Mouse (Mus musculus) liver, postnatal 0 days (tissue): ENCODE data around the gene Gzma. TPM values are rescaled to one million over a fixed set of nuclear protein-coding genes. Genes with fewer than 3 reads are reported as not detected.

ENCODE experiments used
- ATAC-seq: fragments of 200-750 bp; cut with Nextera tagmentation; 2 replicates; pipeline ENCODE4 v1.8.0; 2017; ENCODE audit warnings: mild to moderate bottlenecking, moderate library complexity
- DNase-seq: peaks from one replicate; pipeline ENCODE4 v3.0.0-alpha.2; 2016
- H3K27ac ChIP-seq: fragments of 300-500 bp; sonication (generic); 2 replicates; pipeline ENCODE4 v1.5.1; 2014; ENCODE audit warnings: antibody characterized with exemption, moderate library complexity, mild to moderate bottlenecking, low read depth
- H3K27me3 ChIP-seq: fragments of 300-500 bp; sonication (generic); 2 replicates; pipeline ENCODE4 v1.6.1; 2014; ENCODE audit warnings: low read length, control low read depth, mixed read lengths; ENCODE audit not compliant: insufficient read depth
- H3K36me3 ChIP-seq: fragments of 300-500 bp; sonication (generic); replicated peaks from 2 replicates; pipeline ENCODE4 v1.6.1; 2014; ENCODE audit warnings: mild to moderate bottlenecking, control low read depth, low read length, moderate library complexity, mixed read lengths; ENCODE audit not compliant: insufficient read depth
- H3K4me1 ChIP-seq: fragments of 300-500 bp; sonication (generic); 2 replicates; pipeline ENCODE4 v1.6.1; 2014; ENCODE audit warnings: antibody characterized with exemption, mild to moderate bottlenecking, control low read depth; ENCODE audit not compliant: insufficient read depth
- H3K4me2 ChIP-seq: fragments of 300-500 bp; sonication (generic); 2 replicates; pipeline ENCODE4 v1.6.1; 2014; ENCODE audit warnings: low read depth, mild to moderate bottlenecking, low read length, moderate library complexity, mixed read lengths
- H3K4me3 ChIP-seq: fragments of 300-500 bp; sonication (generic); 2 replicates; pipeline ENCODE4 v1.5.1; 2014; ENCODE audit warnings: low read depth, low read length
- H3K9ac ChIP-seq: fragments of 300-500 bp; sonication (generic); replicated peaks from 2 replicates; pipeline ENCODE4 v1.6.1; 2014; ENCODE audit warnings: mild to moderate bottlenecking, moderate library complexity
- H3K9me3 ChIP-seq: fragments of 300-500 bp; sonication (generic); 2 replicates; pipeline ENCODE4 v1.6.1; 2016; ENCODE audit warnings: mild to moderate bottlenecking, control low read depth, low read length, mixed read lengths
- CTCF ChIP-seq: sonication (generic); IDR thresholded peaks from 2 replicates; pipeline ENCODE4 v1.5.1; 2016; ENCODE audit warnings: antibody characterized with exemption, low read depth
- EP300 ChIP-seq: IDR thresholded peaks from 2 replicates; pipeline ENCODE4 v1.6.1; 2016; ENCODE audit warnings: antibody characterized with exemption, low read depth, mild to moderate bottlenecking
- WGBS: fragments of 180-500 bp; shearing (Covaris S2); extraction: QIAGEN DNeasy Blood & Tissue Kit; methylation state at CpG from one replicate; pipeline ENCODE4 v1.1.7; 2014; ENCODE audit not compliant: insufficient replicate concordance; 5-methylcytosine and 5-hydroxymethylcytosine counted together
- polyA plus RNA-seq: library from polyadenylated mRNA; unstranded; fragments of >200 nt; fragmentation: Nextera tagmentation; extraction: Ambion mirVana; gene quantifications from 2 replicates; pipeline ENCODE4 v1.2.1, GENCODE M21; 2015

Gzma gene
- polyA plus RNA-seq, 1 experiment from 2014 or later, result 37.9 TPM

DNA sequence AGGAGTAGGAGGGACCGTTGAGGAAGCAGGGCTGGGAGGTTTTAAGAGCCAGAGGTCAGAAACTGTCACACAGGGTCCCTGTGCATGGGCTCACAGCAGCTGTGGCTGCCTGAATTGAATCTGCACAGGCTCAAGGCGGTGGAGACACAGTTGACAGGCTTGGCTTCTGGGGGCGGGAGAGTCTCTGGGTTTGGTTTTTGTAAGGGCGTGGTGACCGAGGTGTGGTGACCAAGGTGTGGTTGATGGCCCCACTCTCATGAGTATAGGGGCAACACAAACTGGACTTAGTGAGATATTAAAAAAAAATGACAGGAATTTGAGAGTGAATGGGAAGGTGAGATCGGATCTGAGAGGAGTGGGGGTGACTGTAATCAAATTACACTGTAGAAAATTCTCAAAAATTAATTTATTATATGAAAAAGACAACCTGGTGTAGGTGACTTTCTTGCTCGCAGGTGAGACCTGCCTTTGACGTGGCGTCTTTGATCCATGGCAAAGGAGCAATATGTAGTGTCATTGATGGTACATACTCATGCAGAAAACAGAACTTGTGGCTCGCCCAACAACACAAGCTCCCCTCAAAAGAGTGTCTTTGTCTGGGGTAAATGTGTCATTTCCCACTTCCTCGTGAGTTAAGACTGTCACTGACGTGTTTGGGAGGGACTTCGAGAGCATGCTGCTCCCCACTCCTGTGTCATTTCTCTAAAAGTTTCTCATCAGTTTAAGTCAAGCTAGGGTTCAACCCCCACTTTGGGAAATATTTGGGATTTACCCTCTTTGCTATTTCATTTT is 13.4 kb downstream of the Gzma start:
- 67% methylated on average over 13 of the region's 13 CpGs for WGBS
- H3K9me3 ChIP-seq, result no peaks in the 10 kb centered on the region
- ATAC-seq (no peak), DNase-seq (no peak)
- no peaks in the 10 kb centered on the region for H3K27me3 ChIP-seq
- H3K4me2 ChIP-seq, result no peak overlapping the region
- no peaks in the 10 kb centered on the region for H3K4me1 ChIP-seq
- no peak for TF ChIP-seq EP300
- no peak overlapping the region for H3K27ac ChIP-seq
- H3K9ac ChIP-seq, result no peak overlapping the region
- no peaks in the 10 kb centered on the region for H3K36me3 ChIP-seq
- H3K4me3 ChIP-seq, result no peak overlapping the region

DNA sequence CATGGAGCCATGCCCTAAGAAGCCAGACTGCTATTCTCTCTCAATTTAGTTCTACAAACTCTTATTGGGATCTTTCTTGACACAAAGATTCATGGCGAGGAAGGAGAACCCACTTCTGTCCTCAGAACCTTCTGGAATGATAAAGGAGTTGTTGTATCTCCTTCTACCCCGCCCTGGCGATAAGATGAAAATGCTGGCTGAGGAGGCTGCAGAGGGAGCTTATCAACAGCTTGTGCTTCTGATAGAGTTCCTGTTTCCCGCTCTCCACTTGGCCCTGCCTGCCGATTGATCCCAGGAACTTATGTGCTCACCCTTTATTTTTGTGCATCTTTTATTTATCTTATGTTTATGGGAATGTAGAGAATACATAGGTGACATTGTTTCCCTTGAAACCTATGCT is 16.0 kb downstream of the Gzma start:
- ATAC-seq, result no peak
- H3K27ac ChIP-seq, result no peak overlapping the region

DNA sequence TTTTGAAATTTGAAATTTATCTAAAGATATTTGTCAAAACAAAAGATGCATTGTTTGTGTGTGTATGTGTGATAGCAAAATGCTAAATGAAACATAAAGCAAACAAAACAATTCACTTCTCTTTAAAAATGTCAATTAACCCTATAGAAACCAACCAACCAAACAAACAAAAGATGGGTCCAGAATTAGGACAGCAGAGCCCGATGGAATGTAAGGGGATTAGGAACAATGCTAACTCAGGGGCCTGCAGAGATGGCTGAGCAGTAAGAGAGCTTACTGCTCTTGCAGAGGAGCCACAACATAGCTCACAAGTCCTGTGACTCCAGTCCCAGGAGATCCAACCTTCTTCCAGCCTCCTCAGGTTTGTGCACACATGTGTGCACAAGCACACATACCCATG is 18.7 kb downstream of the Gzma start:
- Histone ChIP-seq H3K36me3 (no peaks in the 10 kb centered on the region), H3K27me3 (no peaks in the 10 kb centered on the region), H3K4me2 (no peak overlapping the region), H3K9ac (no peak overlapping the region), H3K4me1 (no peaks in the 10 kb centered on the region), H3K27ac (no peak overlapping the region), H3K9me3 (no peaks in the 10 kb centered on the region), H3K4me3 (no peak overlapping the region)
- ATAC-seq (no peak), DNase-seq (no peak)
- TF ChIP-seq CTCF (no peak), EP300 (no peak)
- WGBS, result 63% methylated on average over 1 of the region's 1 CpGs

More for the DNA sequence above, 16.0 kb downstream of the Gzma start:
- TF ChIP-seq EP300, result no peak
- TF ChIP-seq CTCF, result no peak
- Histone ChIP-seq H3K4me1 (no peaks in the 10 kb centered on the region), H3K36me3 (no peaks in the 10 kb centered on the region), H3K9me3 (no peaks in the 10 kb centered on the region), H3K4me2 (no peak overlapping the region), H3K27me3 (no peaks in the 10 kb centered on the region), H3K4me3 (no peak overlapping the region), H3K9ac (no peak overlapping the region)
- 39% methylated on average over 5 of the region's 5 CpGs for WGBS
- no peak for DNase-seq

DNA sequence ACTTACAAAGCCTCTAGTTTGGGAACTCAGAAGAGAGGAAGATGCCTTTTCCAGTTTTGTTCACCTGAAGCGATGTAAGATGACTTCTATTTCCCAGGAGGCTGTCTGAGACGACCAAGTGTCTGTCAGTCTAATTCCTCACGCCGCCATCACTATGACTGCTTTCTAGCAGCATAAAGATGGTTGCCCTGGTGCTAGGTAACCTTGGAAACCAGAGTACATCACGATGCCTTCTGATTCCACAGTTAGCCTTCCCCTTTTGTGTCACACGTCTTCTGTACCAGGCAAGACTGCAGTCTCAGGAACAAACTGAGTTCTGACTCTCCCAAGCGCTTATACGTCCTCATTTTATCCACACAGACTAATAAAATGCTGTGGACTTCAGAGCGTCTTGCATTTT is 21.8 kb downstream of the Gzma start:
- Histone ChIP-seq H3K4me2 (no peak overlapping the region), H3K27ac (no peak overlapping the region), H3K9me3 (no peaks in the 10 kb centered on the region), H3K36me3 (no peaks in the 10 kb centered on the region), H3K4me3 (no peak overlapping the region), H3K4me1 (no peaks in the 10 kb centered on the region), H3K27me3 (no peaks in the 10 kb centered on the region), H3K9ac (no peak overlapping the region)
- DNase-seq (no peak), ATAC-seq (no peak)
- WGBS, result 74% methylated on average over 9 of the region's 9 CpGs
- TF ChIP-seq EP300, result no peak

DNA sequence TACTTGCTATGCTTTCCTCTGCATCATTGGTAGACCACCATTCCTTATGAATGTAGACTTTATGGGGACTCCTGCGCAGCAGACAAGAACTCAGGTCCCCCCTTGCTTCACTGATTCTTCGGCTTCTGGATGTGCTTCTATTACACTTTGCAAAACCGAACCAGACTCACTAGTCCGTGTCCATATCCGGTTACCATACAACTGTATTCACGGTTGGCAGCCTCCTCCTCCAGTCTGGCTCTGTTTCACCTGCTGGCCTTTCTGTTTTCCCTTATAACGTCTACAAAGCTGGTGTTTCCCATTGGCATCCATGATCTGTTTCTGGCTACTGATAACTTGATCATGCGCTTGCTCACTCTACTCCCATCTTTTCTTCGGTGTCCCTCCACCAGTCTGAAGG is 36.2 kb downstream of the Gzma start:
- TF ChIP-seq EP300 (no peak), CTCF (no peak)
- WGBS, result 85% methylated on average over 9 of the region's 9 CpGs
- H3K4me2 ChIP-seq, result no peak overlapping the region
- H3K27me3 ChIP-seq, result no peaks in the 10 kb centered on the region
- no peak for ATAC-seq
- no peaks in the 10 kb centered on the region for H3K36me3 ChIP-seq
- H3K9ac ChIP-seq, result no peak overlapping the region
- no peaks in the 10 kb centered on the region for H3K4me1 ChIP-seq
- H3K4me3 ChIP-seq, result no peak overlapping the region
- no peak overlapping the region for H3K27ac ChIP-seq
- no peak for DNase-seq
- H3K9me3 ChIP-seq, result no peaks in the 10 kb centered on the region

DNA sequence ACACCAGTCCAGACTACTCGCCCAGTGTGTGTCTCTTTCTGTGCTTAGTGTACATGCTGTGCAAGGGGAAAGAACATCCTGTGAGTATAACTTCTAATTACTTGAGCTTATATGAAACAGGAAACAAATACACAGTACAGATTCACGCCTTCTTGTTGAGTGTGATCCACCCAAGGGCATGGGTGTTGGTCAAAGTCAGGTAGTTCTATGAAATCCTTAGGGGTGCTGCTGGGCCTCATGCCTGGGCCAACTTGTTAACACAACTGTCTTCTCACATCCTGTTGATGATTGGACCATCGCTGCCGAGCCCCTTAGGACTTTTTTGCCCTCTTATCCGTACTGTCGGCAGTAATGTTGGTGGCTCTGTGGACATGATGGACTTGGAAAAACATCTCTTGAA is 39.0 kb downstream of the Gzma start:
- 79% methylated on average over 6 of the region's 6 CpGs for WGBS
- ATAC-seq, result no peak
- H3K27me3 ChIP-seq, result no peaks in the 10 kb centered on the region

More for the DNA sequence above, 39.0 kb downstream of the Gzma start:
- Histone ChIP-seq H3K4me2 (no peak overlapping the region), H3K36me3 (no peaks in the 10 kb centered on the region), H3K9me3 (no peaks in the 10 kb centered on the region), H3K4me1 (no peaks in the 10 kb centered on the region), H3K9ac (no peak overlapping the region), H3K4me3 (no peak overlapping the region), H3K27ac (no peak overlapping the region)
- no peak for DNase-seq
- TF ChIP-seq EP300 (no peak), CTCF (no peak)
